Mouse (Mus musculus) T-cell, adult 2 months (primary cell): ENCODE results near the gene Inafm1.
"Not testable (repeated sequence)": the region's sequence is repeated elsewhere in the genome, so short reads cannot be mapped to it uniquely, and the experiment has no call there.

Experiments
- DNase-seq: peaks from one replicate; pipeline ENCODE4 v3.0.0; 2022; ENCODE audit warnings: low spot score

Inafm1 gene

DNA sequence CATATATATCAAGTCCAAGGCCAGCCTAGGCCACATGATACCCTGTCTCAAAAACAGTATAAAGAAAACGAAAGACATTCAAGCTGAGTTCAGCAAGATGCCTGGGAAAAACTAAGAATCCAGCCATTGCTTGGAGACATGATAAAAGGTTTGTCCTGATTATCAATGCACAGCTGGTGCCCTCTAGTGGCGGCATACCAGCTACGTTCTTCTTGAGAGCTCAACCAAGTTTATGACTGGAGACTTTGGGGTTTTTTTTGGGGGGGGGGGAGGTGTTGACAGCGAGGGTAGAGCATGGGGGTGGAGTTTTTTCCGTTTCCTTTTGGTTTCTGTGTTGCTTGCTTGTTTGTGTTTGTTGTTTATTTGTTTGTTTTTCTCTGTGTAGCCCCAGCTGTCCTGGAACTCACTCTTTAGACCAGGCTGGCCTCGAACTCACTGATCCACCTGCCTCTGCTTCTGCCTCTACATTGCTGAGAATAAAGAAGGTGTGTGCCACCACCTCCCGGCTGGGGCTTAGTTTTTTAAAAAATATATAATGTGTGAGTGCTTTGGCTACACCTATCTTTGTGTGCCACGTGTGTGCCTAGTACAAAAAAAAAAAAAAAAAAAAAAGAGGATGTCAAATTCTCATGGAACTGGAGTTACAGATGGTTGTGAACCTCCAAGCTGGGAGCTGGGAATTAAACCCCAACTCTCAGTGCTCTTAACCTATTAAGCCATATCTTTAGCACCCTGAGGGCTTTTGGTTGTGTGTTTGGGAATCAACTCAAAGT lies 10.2 kb downstream of the Inafm1 start:
- peak; percentile 75 for DNase-seq

GRCm38 (mm10) chr7:16261097-16261496 lies 12.3 kb downstream of the Inafm1 start:
- no peak for DNase-seq

- DNase-seq, result no peak
These were observed 14.3 kb downstream of the Inafm1 start, which contains the start of gene C5ar1 for GRCm38 (mm10) chr7:16259110-16259590. Gene C5ar1 (minus strand): TSS chr7:16259540.

DNA sequence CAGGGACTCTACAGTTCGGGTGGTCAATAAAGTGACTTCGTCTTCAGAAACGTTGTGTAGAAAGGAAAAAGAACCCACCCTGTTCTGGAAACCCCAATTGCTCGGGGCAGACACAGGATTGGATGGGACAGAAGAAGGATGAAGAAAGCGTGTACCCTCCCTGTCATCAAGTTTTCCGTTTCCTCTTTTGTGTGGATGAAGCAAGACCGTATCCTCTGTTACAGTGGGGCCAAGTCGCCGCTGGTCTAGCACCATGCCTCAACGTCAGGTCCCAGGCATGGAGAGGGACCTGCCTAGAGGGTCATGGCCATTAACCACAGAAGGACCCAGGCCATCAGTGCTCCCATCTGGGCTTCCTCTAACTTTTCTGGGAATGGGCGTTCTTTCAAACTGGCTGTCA lies 15.6 kb downstream of the Inafm1 start:
- DNase-seq, result no peak

GRCm38 (mm10) chr7:16255963-16256362 lies 17.5 kb downstream of the Inafm1 start:
- DNase-seq, result not testable (repeated sequence)

DNA sequence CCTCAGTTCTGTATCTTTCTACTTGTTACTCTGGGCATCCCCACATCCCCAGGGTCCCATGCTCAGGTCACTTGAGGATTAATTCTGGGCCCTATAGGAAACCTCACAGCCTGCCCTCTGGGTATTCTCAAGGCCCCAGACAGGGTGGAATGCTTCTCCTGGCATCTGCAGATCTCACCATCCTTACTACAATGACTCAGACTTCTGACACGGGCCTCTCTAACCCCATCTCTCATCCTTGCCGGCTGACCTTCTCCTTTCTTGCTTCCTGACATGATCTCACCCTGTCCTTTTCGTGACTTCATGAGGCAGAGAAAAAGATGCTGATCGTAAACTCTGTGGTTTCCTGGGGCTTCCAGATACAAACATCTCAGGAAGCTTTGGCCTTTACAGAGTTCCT lies 19.2 kb downstream of the Inafm1 start:
- DNase-seq, result no peak

- DNase-seq, result no peak
These were observed 22.7 kb downstream of the Inafm1 start for GRCm38 (mm10) chr7:16250687-16251086.

- DNase-seq, result no peak
These were observed 27.5 kb downstream of the Inafm1 start for GRCm38 (mm10) chr7:16245958-16246357.

DNA sequence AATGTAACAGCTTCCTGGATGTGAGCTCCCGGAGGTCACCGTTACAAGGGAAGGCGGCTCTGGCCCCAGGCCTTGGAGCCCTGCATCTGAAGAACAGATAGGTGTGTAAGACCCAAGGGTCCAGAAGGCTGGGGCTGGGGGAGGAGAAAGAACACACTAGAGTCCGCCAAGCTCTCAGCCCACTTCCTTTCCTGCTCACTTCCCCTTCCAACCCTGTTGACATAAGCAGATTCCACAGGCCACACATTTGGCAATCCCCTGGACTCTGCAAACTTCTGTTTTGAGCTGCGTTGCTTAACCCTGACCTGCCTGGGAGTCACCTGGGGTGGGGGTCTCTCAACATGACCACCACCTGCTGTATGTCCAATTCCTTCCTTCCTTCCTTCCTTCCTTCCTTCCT lies 29.4 kb downstream of the Inafm1 start, which contains the start of gene C5ar2:
TSS of gene C5ar2 (minus strand) at position 88 of the 400 bp plus-strand sequence.
- DNase-seq, result no peak

DNA sequence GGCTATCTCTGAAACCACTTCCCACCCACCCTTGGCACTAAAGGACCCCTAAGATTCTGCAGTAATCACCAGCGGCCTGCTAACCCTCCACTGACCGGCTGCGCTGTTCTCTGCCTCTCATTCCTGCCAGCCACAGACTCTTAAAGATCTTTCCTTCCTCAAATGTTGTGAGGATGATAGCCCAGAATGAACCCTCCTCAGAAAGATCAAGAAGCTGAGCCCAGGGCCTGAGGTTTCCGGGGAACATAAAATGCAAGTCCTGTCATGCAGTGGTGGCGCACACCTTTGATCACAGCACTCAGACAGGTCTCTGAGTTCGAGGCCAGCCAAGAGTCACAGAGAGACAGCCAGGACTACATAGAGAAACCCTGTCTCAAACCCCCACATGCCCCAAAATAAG lies 31.2 kb downstream of the Inafm1 start:
- no peak for DNase-seq

- DNase-seq, result no peak
These were observed 31.6 kb downstream of the Inafm1 start for GRCm38 (mm10) chr7:16241787-16242186.

GRCm38 (mm10) chr7:16240978-16241303 lies 32.5 kb downstream of the Inafm1 start:
- DNase-seq, result no peak

GRCm38 (mm10) chr7:16240281-16240977 lies 33.0 kb downstream of the Inafm1 start:
- no peak for DNase-seq

DNA sequence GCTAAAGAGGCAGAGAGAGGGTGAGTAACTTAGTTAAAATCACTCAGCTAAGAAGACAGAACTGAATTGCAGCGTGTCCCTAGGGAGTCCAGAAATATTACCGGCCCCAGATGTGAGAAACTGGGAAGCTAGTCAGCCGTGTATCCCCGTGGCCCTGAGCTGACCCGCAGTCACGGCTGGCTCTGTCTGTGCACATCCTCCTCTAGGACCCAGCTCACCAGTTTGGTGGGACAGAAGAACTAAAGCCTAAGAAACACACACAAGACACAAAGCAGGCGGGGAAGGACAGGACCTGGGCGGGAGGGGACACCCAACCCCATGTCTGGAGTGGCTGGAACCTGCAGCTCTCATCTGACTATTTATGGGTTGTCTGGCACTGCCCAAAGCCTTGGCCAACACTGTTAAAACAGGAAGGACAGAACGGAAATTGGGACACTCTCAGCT lies 33.8 kb downstream of the Inafm1 start:
- no peak for DNase-seq

DNA sequence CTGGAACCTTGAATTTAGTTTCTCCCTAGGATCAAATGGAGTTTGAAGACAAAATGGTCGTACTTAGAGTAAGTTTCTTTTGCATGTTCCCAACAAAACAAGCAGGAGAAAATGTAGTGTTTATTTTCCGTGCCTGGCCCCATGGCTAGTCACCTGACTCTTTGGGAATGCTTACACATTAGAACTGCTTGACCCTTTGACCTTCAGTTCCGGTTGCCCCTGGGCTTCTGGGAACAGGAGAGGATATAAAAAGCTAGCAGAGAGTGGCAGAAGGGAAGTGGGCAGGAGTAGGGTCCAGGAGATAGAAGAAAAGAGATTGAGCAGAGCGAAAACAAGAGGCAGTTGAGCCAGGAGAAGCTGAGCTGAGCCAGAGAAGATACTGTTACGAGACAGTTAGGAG lies 43.5 kb downstream of the Inafm1 start:
- no peak for DNase-seq
